Mouse (Mus musculus): ENCODE measurements around the gene Csrnp2. TPM values are rescaled to one million over a fixed set of nuclear protein-coding genes. Genes with fewer than 3 reads are reported as not detected.

Gene Csrnp2
- total RNA-seq, 1 experiment from 2014 or later: 4.0 TPM

DNA sequence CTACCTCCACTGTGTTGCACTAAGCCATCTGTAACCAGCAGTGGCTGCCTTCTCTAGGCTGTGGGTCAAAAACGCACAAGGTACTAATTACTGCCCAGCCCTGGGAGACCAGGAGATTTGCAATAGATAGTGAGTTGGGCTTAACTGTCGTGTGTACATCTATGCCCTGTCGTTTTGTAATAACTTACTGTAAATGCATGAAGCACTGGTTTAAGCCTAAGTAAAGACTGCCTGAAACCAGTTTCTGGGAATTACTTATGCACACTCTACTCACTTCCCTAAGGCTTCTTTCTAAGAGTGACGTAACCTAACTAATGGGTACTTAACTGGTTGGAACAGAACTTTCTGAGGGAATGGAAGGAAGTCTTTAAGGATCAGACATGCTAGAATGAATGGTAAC lies 16.4 kb downstream of the Csrnp2 start:
- ATAC-seq (replicated peaks; ENCODE audit: low read depth, poor library complexity, severe bottlenecking): no peak

GRCm38 (mm10) chr15:100478351-100478750 lies 16.9 kb downstream of the Csrnp2 start:
- ATAC-seq (replicated peaks; ENCODE audit: low read depth, poor library complexity, severe bottlenecking): no peak

DNA sequence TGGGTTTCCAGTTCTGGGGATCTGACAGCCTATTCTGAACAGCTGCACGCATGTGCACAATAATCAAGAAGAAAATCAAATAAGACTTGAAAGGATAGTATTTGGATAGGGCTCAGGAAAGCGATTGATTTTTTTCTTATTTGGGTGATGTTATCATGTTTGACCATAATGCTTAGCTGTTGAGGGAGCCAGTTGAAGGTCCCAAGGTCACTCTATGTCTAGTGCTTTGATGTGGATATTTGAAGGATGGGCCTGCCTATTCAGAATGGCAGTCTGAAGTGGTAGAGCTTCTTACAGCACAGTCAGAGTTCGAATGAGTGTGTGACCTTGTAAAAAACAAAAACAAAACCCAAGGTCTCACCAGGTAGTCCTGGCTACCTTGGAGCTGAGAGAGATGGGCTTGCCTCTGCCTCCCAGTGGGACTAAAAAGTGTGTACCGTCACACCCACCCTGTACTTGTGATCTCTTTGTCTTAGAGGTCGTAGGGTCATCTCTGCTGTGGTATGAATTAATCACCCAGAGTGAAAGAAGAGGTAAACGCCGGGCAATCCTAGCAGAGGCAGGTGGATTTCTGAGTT lies 21.3 kb downstream of the Csrnp2 start:
- ATAC-seq (replicated peaks; ENCODE audit: low read depth, poor library complexity, severe bottlenecking): no peak

DNA sequence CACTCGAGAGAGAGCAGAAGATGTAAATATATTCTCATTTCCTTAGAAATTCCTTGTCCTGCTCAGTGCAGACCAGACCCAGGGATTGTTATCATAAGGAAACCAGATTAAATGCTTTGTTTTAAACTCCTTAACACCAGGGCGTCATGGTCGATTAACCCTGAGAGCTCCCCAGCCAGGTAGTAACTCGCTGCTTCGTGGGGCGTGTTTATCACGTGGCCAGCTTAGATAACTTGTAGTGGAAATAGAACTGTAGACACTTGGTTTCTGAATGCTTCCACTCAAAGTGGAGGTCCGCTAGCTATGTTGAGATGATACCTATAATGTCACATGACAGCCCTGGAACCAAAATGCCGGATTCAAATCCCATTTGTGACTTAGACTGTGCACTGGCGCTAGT lies 25.3 kb downstream of the Csrnp2 start:
- ATAC-seq (replicated peaks; ENCODE audit: low read depth, poor library complexity, severe bottlenecking): no peak

DNA sequence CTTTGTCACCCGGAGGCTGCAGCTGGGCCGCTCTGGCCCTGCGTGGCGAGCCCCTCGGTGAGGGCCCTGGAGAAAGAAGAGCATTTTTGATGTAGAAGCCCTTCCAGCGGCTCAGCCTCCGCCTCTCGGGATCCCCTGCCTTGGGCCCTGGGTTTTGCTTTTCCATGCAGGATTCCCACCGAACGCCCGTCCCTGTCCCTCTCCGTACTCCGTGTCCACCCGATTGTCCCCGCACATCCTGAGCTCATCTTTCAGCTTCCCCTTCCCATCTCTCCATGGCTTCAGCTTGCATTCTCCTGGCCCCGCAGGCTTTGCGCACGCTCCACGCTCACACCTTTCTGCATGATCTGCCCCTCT lies 26.1 kb downstream of the Csrnp2 start:
- peak; percentile 20; the same call in 1 of the 2 replicates for ATAC-seq (replicated peaks; ENCODE audit: low read depth, poor library complexity, severe bottlenecking)

GRCm38 (mm10) chr15:100468295-100469188 lies 26.7 kb downstream of the Csrnp2 start, which contains the start of gene Letmd1:
Gene Letmd1, plus strand, starts transcription at chr15:100469023.
- ATAC-seq (replicated peaks; ENCODE audit: low read depth, poor library complexity, severe bottlenecking): peak; percentile 92

- ATAC-seq (replicated peaks; ENCODE audit: low read depth, poor library complexity, severe bottlenecking): no peak
These were observed 27.6 kb downstream of the Csrnp2 start for GRCm38 (mm10) chr15:100467738-100468137.

- no peak for ATAC-seq (replicated peaks; ENCODE audit: low read depth, poor library complexity, severe bottlenecking)
These were observed 29.9 kb downstream of the Csrnp2 start for GRCm38 (mm10) chr15:100465432-100465831.

DNA sequence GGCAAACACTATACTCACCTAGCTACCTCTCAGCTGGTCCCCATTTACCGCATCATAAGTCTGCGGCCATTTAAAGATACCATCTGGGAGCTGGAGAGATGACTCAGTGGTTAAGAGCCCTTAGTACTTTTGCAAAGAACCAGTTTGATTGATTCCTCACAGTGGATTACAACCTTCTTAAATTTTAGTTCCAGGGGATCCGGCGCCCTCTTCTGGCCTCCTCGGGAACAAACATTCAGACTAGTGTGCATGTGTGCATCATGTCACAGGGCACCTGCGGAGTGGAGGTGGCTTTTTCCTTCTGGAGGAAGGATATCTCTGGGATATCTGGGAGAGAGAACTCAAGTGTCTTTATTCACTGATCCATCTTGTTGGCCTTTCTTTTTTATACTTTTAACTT lies 31.6 kb downstream of the Csrnp2 start:
- peak; percentile 40; the same call in 1 of the 2 replicates for ATAC-seq (replicated peaks; ENCODE audit: low read depth, poor library complexity, severe bottlenecking)

GRCm38 (mm10) chr15:100462086-100462485 lies 33.2 kb downstream of the Csrnp2 start:
- ATAC-seq (replicated peaks; ENCODE audit: low read depth, poor library complexity, severe bottlenecking): no peak

GRCm38 (mm10) chr15:100461646-100462045 lies 33.6 kb downstream of the Csrnp2 start:
- ATAC-seq (replicated peaks; ENCODE audit: low read depth, poor library complexity, severe bottlenecking): peak; percentile 30

- ATAC-seq (replicated peaks; ENCODE audit: low read depth, poor library complexity, severe bottlenecking): peak; percentile 75
These were observed 34.3 kb downstream of the Csrnp2 start for GRCm38 (mm10) chr15:100460942-100461341.

DNA sequence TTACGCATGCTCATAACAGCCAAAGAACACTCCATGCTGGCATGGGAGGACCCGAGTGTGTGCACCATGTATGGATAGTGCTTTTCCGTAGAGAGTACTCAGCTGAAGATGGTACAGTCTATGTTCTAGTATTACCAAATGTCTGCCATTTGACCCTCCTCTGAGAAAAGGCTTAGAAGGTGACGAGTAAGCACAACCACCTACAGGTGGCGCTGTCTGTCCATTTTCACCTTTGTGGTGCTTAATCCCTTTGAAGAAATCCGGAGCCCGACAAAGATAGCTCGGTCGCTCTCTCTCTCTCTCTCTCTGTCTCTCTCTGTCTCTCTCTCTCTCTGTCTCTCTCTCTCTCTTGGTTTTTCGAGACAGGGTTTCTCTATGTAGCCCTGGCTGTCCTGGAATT lies 37.2 kb downstream of the Csrnp2 start:
- ATAC-seq (replicated peaks; ENCODE audit: low read depth, poor library complexity, severe bottlenecking): peak; percentile 51

- ATAC-seq (replicated peaks; ENCODE audit: low read depth, poor library complexity, severe bottlenecking): peak; percentile 84
These were observed 37.9 kb downstream of the Csrnp2 start for GRCm38 (mm10) chr15:100457340-100457739.

- no peak for ATAC-seq (replicated peaks; ENCODE audit: low read depth, poor library complexity, severe bottlenecking)
These were observed 38.8 kb downstream of the Csrnp2 start for GRCm38 (mm10) chr15:100456356-100456991.

DNA sequence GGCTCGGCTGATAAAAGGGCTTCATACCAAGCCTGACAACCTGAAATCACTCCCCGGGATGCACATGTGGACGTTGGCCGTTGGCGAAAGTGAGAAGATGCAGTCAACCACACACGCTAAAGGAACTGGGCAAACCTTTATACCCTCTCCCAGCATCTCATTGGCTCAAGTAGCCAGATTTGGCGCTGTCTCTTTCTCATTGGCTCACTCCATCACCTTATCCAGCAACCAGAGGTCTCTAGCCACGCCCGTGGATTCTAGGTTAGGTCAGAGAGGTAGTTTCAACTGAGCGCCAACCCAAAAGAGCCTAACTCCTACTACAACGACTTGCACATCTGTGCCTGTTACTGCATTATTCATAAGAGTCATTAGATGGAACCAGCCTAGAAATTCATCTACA lies 42.8 kb downstream of the Csrnp2 start:
- no peak for ATAC-seq (replicated peaks; ENCODE audit: low read depth, poor library complexity, severe bottlenecking)

DNA sequence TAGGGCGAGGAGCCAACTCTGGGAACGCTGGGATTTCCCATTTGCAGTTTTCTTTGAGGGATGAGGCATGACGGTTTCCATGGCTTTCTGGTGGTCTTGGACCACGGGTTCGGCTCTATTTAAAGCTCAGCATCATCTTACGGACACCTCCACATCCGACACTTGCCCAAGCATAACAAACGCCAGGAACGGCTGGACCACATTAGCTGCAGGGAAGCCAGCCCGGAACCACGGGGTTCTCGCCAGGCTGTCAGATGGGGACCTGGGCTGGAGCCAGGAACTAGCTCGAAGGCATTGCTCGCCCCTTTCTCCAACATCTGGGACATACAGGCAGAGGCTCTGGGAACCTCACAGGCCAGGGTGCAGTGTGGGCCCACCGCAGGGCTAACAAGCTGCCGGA lies 44.0 kb downstream of the Csrnp2 start:
- no peak for ATAC-seq (replicated peaks; ENCODE audit: low read depth, poor library complexity, severe bottlenecking)

- no peak for ATAC-seq (replicated peaks; ENCODE audit: low read depth, poor library complexity, severe bottlenecking)
These were observed 45.8 kb downstream of the Csrnp2 start for GRCm38 (mm10) chr15:100449495-100449894.

DNA sequence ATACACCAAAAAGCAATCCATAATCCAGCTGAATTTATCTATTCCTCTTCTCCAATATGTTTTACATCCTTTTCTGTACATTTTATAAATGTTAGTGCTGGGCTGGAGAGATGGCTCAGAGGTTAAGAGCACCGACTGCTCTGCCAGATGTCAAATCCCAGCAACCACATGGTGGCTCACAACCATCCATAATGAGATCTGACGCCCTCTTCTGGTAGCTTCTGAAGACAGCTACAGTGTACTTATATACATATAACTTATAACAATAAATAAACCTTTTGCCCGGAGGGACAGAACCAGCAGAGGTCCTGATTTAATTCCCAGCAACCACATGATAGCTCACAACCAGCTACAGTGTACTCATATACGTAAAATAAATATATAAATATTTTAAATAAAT lies 46.7 kb downstream of the Csrnp2 start:
- ATAC-seq (replicated peaks; ENCODE audit: low read depth, poor library complexity, severe bottlenecking): no peak

DNA sequence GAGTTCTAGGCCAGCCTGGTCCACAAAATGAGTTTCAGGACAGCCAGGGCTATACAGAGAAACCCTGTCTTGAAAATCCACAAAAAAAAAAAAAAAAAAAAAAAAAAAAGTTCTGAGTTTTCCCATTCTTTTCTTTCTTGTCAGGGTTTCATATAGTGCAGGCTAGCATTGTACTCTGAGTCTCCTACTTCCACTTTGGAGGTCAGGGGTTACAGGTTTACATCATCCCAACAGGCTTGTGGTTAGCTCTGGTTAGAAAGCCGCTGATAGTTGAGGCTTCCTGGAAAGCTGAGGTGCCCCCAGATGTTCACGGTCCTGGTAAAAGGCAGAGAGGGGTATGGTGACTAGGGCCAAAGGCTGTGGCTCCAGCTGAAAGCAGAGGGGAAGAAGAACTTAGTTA lies 48.4 kb downstream of the Csrnp2 start:
- ATAC-seq (replicated peaks; ENCODE audit: low read depth, poor library complexity, severe bottlenecking): peak; percentile 67
